Mouse (Mus musculus): ENCODE data around the gene Slc1a3. TPM values are rescaled to one million over a fixed set of nuclear protein-coding genes. Genes with fewer than 3 reads are reported as not detected.
"Not testable (repeated sequence)": the region's sequence is repeated elsewhere in the genome, so short reads cannot be mapped to it uniquely, and the experiment has no call there.

Gene Slc1a3
- polyA plus RNA-seq, 1 experiment = 17.6 TPM

- no peak for DNase-seq (ENCODE audit: low read depth)
Measured at GRCm38 (mm10) chr15:8706613-8707012, 4.0 kb downstream of the Slc1a3 start.

GRCm38 (mm10) chr15:8706178-8706577, 4.4 kb downstream of the Slc1a3 start:
- no peak for DNase-seq (ENCODE audit: low read depth)

GRCm38 (mm10) chr15:8705560-8705959, 5.0 kb downstream of the Slc1a3 start:
- not testable (repeated sequence) for DNase-seq (ENCODE audit: low read depth)

DNA sequence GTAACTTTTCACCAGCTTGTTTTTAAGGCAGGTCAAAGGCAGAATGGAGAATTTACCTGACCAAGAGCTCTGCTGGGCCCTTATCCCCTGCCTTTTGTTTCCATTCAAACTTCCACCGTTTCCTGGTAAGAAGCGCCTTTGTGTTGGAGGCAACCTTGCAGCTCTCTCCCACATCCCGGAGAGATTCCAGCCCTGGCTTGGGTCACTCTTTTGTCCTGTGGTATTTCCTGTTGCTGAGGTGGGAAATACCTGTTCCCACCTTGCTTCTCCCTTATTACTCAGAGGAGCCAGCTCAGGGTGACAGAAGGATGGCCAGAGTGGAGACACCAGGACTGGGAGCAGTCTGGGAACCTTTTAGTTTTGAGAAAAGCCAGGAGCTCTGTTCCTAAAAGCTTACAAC, 12.6 kb downstream of the Slc1a3 start:
- DNase-seq (ENCODE audit: low read depth) = no peak

DNA sequence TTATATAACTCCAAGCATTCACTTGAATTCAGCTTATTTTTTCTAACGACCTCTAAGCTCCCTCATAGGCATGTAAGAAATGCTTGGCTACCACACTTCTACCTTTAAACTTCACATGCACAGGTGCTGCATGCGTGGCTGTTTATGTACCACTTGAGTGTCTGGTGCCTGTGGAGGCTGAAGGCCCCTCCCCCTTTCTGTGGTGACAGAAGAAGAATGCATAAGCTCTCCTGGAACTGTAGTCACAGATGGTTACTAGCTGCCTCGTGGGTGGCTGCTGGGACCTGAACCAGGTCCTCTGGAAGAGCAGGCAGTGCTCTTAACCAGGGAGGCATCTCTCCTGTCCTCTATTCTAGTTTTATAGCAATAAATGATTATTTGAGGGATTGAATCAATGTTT, 13.1 kb downstream of the Slc1a3 start:
- no peak for DNase-seq (ENCODE audit: low read depth)

- DNase-seq (ENCODE audit: low read depth) = not testable (repeated sequence)
Measured at GRCm38 (mm10) chr15:8690141-8690540, 20.4 kb downstream of the Slc1a3 start.

DNA sequence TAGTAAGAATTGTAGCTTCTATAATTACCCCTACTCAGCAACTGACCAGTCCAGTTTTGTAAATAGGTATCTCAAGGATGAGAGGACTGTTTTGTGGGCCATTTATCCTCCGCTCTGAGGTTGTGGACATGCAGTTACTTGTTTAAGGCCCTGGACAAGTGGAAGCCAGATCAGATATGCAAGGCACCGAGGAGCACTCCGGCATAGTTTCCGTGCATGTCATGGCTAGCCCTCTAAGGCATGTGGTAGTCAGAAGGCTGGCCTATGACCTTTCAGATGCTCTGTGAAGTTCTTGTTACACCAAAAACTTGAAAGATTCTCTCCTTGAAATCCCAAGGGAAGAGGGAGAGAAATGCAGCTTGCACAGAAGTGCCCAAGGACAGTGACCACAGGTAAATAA, 23.7 kb downstream of the Slc1a3 start:
- DNase-seq (ENCODE audit: low read depth) = no peak

GRCm38 (mm10) chr15:8685506-8685905, 25.1 kb downstream of the Slc1a3 start:
- DNase-seq (ENCODE audit: low read depth) = no peak

DNA sequence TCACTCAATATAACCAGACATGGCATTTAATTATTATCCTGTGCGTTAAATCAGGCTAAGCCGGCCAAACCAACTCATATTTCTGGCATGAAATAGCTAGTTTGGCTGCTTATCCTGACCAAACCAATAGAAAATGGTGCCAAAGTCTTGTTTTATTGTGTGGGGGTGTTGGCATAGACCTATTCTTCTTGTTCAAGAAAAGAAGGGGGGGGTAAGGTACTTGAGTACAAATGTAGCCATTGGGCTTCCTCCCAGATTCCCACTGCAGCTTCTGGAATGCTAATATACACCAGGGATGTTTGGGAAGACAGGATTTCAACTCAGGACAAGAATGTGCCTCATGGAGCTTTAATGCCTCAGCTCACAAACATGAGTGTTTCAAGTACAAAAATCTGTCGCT, 26.3 kb downstream of the Slc1a3 start:
- DNase-seq (ENCODE audit: low read depth) = no peak

- DNase-seq (ENCODE audit: low read depth) = no peak
Measured at GRCm38 (mm10) chr15:8682871-8683270, 27.7 kb downstream of the Slc1a3 start.

- no peak for DNase-seq (ENCODE audit: low read depth)
Measured at GRCm38 (mm10) chr15:8682421-8682820, 28.1 kb downstream of the Slc1a3 start.

DNA sequence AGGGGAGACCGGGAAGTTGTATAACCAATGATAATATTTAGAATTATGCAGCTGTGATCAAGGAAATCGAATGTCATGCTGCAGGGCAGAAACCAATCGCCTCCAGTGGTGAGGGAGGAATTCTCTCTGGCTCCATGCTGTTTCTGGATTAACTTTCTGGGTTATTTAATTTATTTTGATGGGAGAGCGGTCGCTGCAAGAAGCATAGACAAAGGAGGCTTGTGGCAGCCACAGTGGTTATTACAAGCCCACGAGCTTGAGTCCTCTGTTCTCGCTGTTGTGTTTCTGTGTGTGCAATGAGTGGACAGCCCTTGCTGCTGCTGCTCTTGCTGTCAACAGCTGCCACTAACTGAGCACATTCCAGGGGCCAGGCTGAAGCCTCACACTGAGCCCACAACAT, 28.6 kb downstream of the Slc1a3 start:
- DNase-seq (ENCODE audit: low read depth) = no peak

DNA sequence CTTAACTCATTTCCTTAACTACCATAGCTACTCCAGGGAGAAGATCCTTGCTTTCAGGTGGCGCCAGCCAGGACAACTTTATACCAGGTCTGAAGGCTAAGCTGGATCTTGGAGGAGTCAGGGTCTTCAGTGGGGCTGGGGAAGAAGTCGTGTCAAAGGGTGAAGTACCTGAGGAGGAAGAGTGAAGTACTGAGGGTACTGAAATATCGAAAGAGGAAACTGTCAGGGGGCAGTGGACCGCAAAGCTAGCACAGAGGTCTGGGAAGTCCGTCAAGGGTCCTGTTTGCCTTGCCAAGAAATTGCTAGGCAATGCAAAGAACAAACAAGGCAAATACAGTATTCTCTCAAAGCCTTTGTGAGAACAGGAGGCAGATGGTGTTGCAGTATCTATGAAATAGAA, 29.6 kb downstream of the Slc1a3 start:
- no peak for DNase-seq (ENCODE audit: low read depth)

- no peak for DNase-seq (ENCODE audit: low read depth)
Measured at GRCm38 (mm10) chr15:8676959-8677358, 33.6 kb downstream of the Slc1a3 start.

GRCm38 (mm10) chr15:8676211-8676691, 34.3 kb downstream of the Slc1a3 start:
- no peak for DNase-seq (ENCODE audit: low read depth)

DNA sequence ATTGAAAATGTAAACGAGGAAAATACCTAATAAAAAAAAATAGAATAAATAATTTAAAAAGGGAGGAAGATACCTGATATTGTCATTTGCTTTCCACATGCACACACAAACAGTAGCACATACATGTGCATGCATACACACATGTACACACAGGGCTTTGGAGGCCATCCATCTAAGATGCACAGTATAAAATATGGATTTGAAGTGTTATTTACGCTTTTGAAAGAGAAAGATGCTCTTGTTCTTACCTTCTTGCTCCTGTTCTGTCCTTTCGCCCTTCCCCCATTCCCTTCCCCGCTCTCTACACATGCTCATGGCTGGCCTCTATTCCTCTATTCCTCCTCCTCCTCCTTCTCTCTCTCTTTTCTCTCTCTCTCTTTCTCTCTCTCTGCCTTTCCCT, 34.9 kb downstream of the Slc1a3 start:
- no peak for DNase-seq (ENCODE audit: low read depth)

GRCm38 (mm10) chr15:8672532-8672931, 38.0 kb downstream of the Slc1a3 start:
- DNase-seq (ENCODE audit: low read depth) = no peak

DNA sequence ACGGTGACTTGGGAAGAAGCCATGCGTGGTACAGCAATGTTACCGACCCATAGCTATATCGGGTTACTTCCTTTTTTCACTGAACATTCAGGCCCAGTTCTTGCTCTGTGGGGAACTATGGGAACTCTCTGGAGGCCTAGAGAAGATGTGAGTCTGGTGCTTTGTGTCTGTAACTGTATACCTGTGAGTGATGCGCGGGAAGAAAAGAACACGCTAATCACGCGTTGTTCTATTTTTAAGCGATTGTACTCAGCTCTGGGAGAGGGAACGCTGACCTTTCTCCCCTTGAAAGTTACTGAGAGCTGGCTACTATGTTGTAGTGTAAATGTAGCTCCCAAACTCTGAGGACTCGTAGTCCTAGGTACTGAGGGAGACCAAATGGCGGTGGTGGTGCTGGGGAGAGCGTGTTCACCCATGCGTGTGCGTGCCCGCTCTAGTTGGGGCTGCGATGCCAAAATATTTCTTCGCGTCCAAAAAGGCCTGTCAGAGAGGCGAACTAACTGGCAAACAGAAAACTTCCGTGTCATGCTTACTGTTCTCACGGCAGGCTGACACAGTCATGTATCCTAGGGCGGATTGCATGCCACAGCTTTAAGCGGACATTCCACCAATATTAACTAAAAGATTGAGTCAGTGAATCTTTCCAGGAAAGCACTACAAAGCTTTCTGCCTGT, 42.6 kb downstream of the Slc1a3 start:
- DNase-seq (ENCODE audit: low read depth) = no peak

GRCm38 (mm10) chr15:8665675-8666350, 44.8 kb downstream of the Slc1a3 start:
- no peak for DNase-seq (ENCODE audit: low read depth)

- no peak for DNase-seq (ENCODE audit: low read depth)
Measured at GRCm38 (mm10) chr15:8663348-8664099, 47.0 kb downstream of the Slc1a3 start.

DNA sequence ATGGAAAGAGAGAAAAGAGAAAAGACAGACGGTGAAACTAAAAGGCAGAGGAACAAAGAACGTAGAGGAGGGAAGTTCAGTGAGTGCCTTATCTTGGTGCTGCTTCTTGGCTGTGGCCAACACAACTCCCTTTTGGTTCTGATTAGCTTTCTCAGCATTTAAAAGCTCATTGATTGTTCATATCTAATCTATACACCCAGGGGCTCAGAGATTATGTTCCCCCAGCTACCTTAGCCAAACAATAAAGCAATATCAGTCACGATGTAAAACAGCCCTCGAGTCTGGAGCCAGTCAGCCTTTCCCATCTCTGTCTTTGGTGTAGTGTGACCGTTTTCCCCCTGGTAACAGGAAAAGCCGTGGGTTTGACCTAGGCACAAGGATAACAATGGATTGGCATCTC, 48.7 kb downstream of the Slc1a3 start:
- no peak for DNase-seq (ENCODE audit: low read depth)

- no peak for DNase-seq (ENCODE audit: low read depth)
Measured at GRCm38 (mm10) chr15:8659977-8660376, 50.6 kb downstream of the Slc1a3 start.

DNA sequence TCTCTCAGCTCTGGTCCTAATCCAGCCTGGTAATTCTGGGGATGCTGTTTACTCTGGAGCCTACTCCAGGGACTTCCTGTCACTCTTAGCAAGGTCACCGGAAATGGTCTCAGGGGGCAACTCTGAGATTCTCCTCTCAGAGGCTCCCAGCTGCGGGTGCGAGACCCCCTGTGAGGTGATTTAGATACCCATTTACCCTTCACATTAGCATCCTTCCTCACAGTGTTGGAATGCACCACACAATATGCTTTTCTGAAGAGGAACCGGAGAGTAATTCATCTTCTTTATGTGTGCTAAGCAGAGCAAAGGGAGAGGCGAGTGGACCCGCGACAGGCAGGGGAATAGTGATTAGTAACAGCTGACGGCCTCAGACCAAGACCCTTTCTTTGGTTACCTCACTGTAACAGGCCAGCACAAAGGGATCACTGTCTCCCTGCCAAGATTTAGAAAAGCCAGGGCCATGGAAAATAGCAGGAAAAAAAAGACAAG, 51.0 kb downstream of the Slc1a3 start:
- no peak for DNase-seq (ENCODE audit: low read depth)

Measured in gonadal fat pad, adult 2 months (tissue).